Mouse (Mus musculus) ovary, adult 18-20 months (tissue): ENCODE data around the gene Cobll1.
A peak's percentile ranks its signal among the peaks of the same experiment; 100 is the strongest.
"Not testable (repeated sequence)": the region's sequence is repeated elsewhere in the genome, so short reads cannot be mapped to it uniquely, and the experiment has no call there.

Experiments used
- DNase-seq: peaks from one replicate; pipeline ENCODE4 v3.0.0; 2022; ENCODE audit warnings: low spot score, mixed read lengths

The Cobll1 gene

GRCm38 (mm10) chr2:65238964-65239570 lies at the start of gene Cobll1:
TSS of gene Cobll1 (minus strand) at chr2:65239403.
- no peak for DNase-seq

DNA sequence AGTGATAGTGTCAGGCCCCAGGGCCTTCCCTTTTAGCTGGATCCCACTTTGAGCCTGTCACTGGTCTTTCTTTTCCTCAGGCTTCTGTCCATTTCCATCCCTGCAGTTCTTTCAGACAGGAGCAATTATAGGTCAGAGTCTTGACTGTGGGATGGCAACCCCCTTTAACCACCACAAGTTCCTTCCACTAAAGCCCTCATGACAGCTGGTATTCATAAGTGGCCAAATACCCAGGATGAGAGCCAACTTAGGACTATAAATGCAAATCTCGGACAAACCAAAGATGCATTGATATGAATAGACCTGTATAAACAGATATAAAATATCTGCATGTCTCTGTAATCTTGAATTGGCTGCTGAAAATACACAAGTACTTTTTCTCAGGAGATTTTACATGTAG lies 49.5 kb upstream of the Cobll1 start:
- DNase-seq = no peak

- peak; percentile 16 for DNase-seq
Measured at GRCm38 (mm10) chr2:65285380-65285779, 46.2 kb upstream of the Cobll1 start.

DNA sequence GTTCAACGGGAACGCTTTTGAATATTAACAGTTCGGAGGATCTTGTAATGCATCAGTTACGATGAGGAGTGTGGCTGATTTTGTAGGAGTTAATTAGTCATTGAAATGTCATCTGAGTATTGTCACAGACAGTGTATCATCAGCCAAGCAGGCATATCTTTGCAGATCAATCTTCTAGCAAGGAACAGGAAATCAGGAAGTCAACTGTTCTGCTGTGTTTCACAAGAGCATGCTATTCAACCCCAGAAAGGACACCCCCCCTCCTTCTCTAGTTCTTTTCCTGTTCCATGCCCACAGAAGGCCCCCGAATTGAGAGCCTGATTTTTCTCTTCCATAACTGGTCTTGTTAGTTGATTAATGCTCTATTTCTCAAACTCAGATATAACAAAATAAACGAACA lies 43.8 kb upstream of the Cobll1 start:
- DNase-seq = no peak

DNA sequence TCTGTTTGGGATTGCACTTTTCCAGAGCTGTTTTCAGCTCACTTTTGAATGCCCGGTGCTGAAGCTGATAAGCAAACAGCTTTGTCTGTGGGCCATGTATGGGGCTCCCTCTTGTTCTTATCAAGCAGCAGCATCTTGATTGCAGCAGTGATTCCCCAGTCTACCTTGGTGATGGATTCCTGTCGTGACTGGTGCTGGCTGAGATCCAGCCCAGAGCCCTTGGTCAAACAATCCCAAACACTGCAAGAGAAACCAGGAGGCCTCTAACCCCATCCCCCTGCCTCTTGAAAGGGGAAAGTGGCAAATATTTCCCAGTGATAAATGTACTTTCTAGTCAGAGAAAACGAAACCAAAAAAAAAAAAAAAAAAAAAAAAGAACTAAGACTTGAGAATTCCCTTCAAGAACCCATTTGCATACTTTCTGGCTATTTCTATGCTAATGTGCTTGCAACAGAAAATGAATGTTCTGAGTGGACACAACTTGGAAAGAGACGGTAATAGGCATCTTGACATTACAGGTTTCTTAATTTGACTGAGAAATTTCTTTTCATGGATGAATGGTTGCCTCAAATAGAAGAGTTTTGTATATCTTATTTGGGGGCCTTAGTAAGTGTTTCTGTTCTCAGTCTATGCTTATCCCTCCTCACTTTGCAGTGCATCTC lies 40.0 kb upstream of the Cobll1 start:
- DNase-seq = no peak

GRCm38 (mm10) chr2:65275443-65276061 lies 36.3 kb upstream of the Cobll1 start:
- DNase-seq = no peak

GRCm38 (mm10) chr2:65273910-65274309 lies 34.7 kb upstream of the Cobll1 start:
- no peak for DNase-seq

GRCm38 (mm10) chr2:65268731-65269130 lies 29.5 kb upstream of the Cobll1 start:
- no peak for DNase-seq

DNA sequence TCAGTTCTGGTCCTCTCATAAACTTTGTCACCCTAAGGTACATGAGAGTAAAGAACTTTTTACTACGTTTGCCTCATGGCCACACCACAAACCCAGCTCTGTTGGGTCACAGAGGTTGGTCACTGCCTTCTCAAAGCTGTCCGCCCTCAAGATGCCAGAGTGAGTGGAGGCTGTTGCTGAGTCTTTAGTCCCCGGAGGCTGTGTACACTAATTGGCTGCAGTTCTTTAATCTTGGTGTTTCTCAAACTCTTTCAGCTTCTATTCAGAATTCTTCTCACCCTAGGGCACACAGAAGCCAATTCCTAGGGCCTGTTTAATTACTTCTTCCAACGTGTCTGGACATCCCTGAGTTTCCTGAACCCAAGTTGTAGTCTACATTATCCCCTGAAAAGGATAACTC lies 28.6 kb upstream of the Cobll1 start:
- no peak for DNase-seq

GRCm38 (mm10) chr2:65266576-65267299 lies 27.5 kb upstream of the Cobll1 start:
- DNase-seq = no peak

DNA sequence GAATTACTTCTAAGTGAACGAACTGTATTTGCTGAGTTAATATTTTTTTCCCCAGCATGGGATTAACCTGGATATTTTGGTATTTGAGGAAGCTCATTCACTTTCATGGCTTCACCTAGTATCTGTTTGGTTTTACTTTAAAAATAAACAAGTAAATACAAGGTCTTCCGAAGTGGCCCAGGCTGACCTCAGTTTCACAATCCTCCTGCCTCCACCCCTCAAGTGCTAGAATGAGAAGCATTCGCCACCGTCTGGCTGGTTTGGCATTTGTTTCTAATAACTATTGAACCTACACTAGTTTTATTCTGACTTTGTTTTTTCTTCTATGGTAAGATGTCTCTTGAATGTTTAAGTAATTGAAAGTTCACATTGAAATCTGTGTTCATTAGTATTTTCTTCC lies 23.0 kb upstream of the Cobll1 start:
- no peak for DNase-seq

GRCm38 (mm10) chr2:65260828-65261227 lies 21.6 kb upstream of the Cobll1 start:
- DNase-seq = not testable (repeated sequence)

DNA sequence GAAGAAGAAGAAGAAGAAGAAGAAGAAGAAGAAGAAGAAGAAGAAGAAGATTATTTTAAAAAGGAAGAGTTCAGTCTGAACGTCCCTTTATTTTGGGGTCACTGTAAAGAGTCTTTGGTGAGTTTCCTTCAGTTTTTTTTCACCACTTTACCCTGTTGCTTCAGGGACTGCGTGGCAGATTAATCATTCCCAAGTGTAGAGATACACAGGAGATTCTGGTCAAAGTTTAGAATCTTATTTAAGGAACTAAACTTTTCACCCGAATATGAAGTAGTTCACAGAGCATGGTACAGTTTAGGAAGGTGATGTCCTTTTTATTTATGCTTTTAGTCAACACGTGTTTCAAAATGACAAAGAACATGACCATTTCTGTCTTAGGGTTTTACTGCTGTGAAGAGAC lies 21.2 kb upstream of the Cobll1 start:
- DNase-seq = no peak

DNA sequence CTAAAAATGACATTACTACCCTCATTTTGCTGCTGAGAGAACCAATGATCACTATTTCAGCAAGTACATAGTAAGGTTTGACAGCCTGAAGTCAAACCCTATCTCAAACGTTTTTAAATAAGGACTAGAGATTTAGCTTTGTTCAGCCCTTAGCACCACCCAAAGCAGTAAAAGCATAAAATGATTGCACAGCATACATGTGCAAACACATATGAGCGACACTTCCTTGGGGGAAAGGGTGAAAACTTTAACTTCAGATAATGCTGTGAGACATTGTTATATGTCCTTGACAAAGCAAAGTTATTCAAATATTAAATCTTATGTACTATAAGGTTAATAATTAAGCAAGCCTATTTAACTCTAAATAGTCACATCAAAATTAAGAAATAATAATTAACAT lies 18.2 kb upstream of the Cobll1 start:
- no peak for DNase-seq

GRCm38 (mm10) chr2:65256494-65257254 lies 17.5 kb upstream of the Cobll1 start:
- DNase-seq = no peak

DNA sequence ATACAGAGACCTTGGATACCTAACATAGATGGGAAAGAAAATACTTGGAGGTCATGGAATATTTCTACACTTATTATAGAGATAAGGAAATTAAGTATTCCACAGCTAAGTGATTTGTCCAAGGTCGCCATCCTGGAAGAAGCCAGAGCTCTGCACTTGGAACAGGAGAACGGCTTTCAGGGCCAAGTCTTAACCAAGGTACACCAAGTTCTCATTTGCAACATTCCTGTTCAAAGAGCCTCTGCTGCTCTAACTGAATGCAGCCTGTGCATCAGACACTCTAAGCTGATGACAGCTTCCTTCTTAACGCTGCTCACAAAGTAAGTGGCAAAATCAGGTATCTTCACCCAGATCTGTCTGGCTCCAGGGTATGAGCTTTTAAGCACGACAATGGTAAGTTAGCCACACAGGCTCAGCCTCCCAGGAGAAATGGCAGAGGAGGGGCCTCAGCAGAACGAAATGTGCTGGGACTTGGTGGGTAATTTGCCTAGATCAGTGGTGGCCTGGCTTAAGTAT lies 11.4 kb upstream of the Cobll1 start:
- peak; percentile 28 for DNase-seq

DNA sequence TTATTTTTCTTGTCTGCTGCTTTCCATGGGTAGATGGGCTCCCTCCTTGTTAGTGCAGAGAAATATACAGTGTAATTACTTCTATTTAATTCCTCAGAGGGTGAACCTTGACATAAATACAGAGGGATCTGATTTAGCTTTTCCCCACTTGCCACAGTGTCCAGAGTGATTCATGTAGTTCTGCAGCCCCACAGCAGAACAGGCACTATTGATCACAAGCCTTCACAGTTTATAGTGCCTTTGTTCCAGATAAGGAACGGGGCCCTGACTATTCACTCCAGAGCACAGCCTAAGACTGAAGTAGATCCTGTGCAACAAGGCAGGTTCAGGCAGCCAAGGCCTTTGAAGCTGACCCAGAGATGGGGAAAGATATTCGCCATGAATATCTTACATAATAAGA lies 10.4 kb upstream of the Cobll1 start:
- DNase-seq = no peak

- no peak for DNase-seq
Measured at GRCm38 (mm10) chr2:65240173-65240745, 1.1 kb upstream of the Cobll1 start.

GRCm38 (mm10) chr2:65238171-65238963 lies 836 bp downstream of the Cobll1 start:
- DNase-seq = peak; percentile 86

DNA sequence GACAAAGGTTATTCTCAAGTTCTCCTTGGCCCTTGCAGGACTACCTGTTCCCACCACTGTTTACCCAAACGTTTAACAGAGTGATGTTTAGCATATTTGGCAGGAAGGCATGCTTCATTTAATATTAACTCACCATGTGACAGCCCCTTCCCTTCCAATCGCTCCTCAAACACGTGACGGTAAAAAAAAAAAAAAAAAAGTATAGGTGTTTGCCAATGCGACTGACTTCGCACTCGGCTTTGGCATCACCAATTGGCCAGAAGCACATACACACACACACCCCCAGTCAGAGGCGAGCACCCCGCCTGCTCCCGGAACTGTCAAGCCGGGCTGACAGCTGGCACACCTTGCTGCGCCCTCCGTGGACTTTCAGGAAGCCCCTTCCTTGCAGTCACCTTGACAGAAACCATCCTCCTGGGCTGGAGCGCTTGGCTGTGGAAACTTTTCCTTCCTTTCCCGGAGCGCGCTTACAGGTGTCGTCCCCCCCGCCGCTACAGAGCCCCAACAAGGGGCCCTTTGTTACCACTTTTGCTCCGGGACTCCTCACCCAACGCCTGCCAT lies 1.5 kb downstream of the Cobll1 start:
- peak; percentile 19 for DNase-seq
